Mouse (Mus musculus) stomach, postnatal 0 days (tissue): ENCODE measurements around the gene Epb41l5.

Source experiments
- CTCF ChIP-seq: IDR thresholded peaks from 2 replicates; pipeline ENCODE4 v1.5.1; 2016; ENCODE audit warnings: antibody characterized with exemption, low read depth, mild to moderate bottlenecking, moderate library complexity
- EP300 ChIP-seq: optimal IDR thresholded peaks from 2 replicates; pipeline ENCODE3; 2016; ENCODE audit warnings: antibody characterized with exemption

- TF ChIP-seq CTCF (no peak), EP300 (no peak)
These were observed 107.8 kb downstream of the Epb41l5 start for GRCm38 (mm10) chr1:119540836-119541557.
